Mouse (Mus musculus): ENCODE measurements around the gene Sdhaf4. TPM values are rescaled to one million over a fixed set of nuclear protein-coding genes. Genes with fewer than 3 reads are reported as not detected.

The Sdhaf4 gene
- polyA plus RNA-seq, 1 experiment from 2014 or later, result 79.0 TPM

- H3K4me3 ChIP-seq, result no peak overlapping the region
- no peaks in the 10 kb centered on the region for H3K36me3 ChIP-seq
- ATAC-seq (ENCODE audit: low FRiP score, low read depth), result no peak
- no peak overlapping the region for H3K27ac ChIP-seq
- no peak overlapping the region for H3K9ac ChIP-seq
- H3K9me3 ChIP-seq, result no peaks in the 10 kb centered on the region
- no peak overlapping the region for H3K4me2 ChIP-seq (replicated peaks)
- H3K4me1 ChIP-seq, result peaks cover 7% of the 10 kb centered on the region; the same call in 1 of the 2 replicates
- no peaks in the 10 kb centered on the region for H3K27me3 ChIP-seq
- WGBS, result 81% methylated on average over 15 of the region's 15 CpGs
Measured at GRCm38 (mm10) chr1:23948778-23949699, 56.4 kb downstream of the Sdhaf4 start.

GRCm38 (mm10) chr1:23948290-23948689 lies 57.2 kb downstream of the Sdhaf4 start:
- H3K4me2 ChIP-seq (replicated peaks), result no peak overlapping the region
- no peak for ATAC-seq (ENCODE audit: low FRiP score, low read depth)
- WGBS, result 39% methylated on average over 7 of the region's 7 CpGs

More at GRCm38 (mm10) chr1:23948290-23948689, 57.2 kb downstream of the Sdhaf4 start:
- Histone ChIP-seq H3K27me3 (no peaks in the 10 kb centered on the region), H3K9me3 (no peaks in the 10 kb centered on the region), H3K9ac (no peak overlapping the region), H3K4me1 (peaks cover 7% of the 10 kb centered on the region; the same call in 1 of the 2 replicates), H3K27ac (no peak overlapping the region), H3K4me3 (no peak overlapping the region), H3K36me3 (no peaks in the 10 kb centered on the region)

Other genes starting within 250 kb of the Sdhaf4 start
- gene B3gat2, start 243.9 kb downstream of the Sdhaf4 start, polyA plus RNA-seq (2015; fragmentation: Nextera tagmentation; extraction: Ambion mirVana), result 0.92 and 0.96 TPM in 2 replicates
- 45.1 and 51.1 TPM in 2 replicates for gene Smap1, start 83.3 kb downstream of the Sdhaf4 start, polyA plus RNA-seq (2015; fragmentation: Nextera tagmentation; extraction: Ambion mirVana)
- 44.3 and 45.0 TPM in 2 replicates for gene Fam135a, start 94.7 kb upstream of the Sdhaf4 start, polyA plus RNA-seq (2015; fragmentation: Nextera tagmentation; extraction: Ambion mirVana)
- gene Col9a1, start 172.0 kb upstream of the Sdhaf4 start, polyA plus RNA-seq (2015; fragmentation: Nextera tagmentation; extraction: Ambion mirVana), result 236 and 245 TPM in 2 replicates

All from limb, embryonic 13.5 days (tissue).